Mouse (Mus musculus) embryonic facial prominence, embryonic 14.5 days (tissue): Measurements from ENCODE around the gene Ttc39b. TPM values are rescaled to one million over a fixed set of nuclear protein-coding genes. Genes with fewer than 3 reads are reported as not detected.

ENCODE experiments used
- ATAC-seq: fragments of 200-750 bp; cut with Nextera tagmentation; 2 replicates; pipeline ENCODE4 v1.8.0; 2017; ENCODE audit warnings: low read depth, moderate number of reproducible peaks, moderate TSS enrichment
- DNase-seq: peaks from one replicate; pipeline ENCODE4 v3.0.0-alpha.2; 2015; ENCODE audit warnings: low spot score
- H3K27ac ChIP-seq: fragments of 300-500 bp; sonication (generic); replicated peaks from 2 replicates; pipeline ENCODE4 v1.5.1; 2014; ENCODE audit warnings: low read depth, mild to moderate bottlenecking, low read length, moderate library complexity
- H3K27me3 ChIP-seq: fragments of 300-500 bp; sonication (generic); replicated peaks from 2 replicates; pipeline ENCODE4 v1.6.1; 2014; ENCODE audit warnings: low read length; ENCODE audit not compliant: control insufficient read depth, insufficient read depth
- H3K36me3 ChIP-seq: fragments of 300-500 bp; sonication (generic); 2 replicates; pipeline ENCODE4 v1.6.1; 2014; ENCODE audit warnings: low read length, mixed read lengths; ENCODE audit not compliant: control insufficient read depth, insufficient read depth
- H3K4me1 ChIP-seq: fragments of 300-500 bp; sonication (generic); 2 replicates; pipeline ENCODE4 v1.6.1; 2014; ENCODE audit warnings: antibody characterized with exemption, low read length; ENCODE audit not compliant: control insufficient read depth, insufficient read depth
- H3K4me2 ChIP-seq: fragments of 300-500 bp; sonication (generic); 2 replicates; pipeline ENCODE4 v1.6.1; 2014; ENCODE audit warnings: low read depth, mild to moderate bottlenecking, low read length, moderate library complexity, mixed read lengths
- H3K4me3 ChIP-seq: fragments of 300-500 bp; sonication (generic); 2 replicates; pipeline ENCODE4 v1.5.1; 2014; ENCODE audit warnings: low read depth, mild to moderate bottlenecking, low read length
- H3K9ac ChIP-seq: fragments of 300-500 bp; sonication (generic); 2 replicates; pipeline ENCODE4 v1.6.1; 2014; ENCODE audit warnings: low read depth, mild to moderate bottlenecking, low read length, moderate library complexity, mixed read lengths
- H3K9me3 ChIP-seq: fragments of 300-500 bp; sonication (generic); 2 replicates; pipeline ENCODE4 v1.6.1; 2016; ENCODE audit warnings: low read length; ENCODE audit not compliant: control insufficient read depth
- WGBS: fragments of 180-500 bp; shearing (Covaris S2); extraction: QIAGEN DNeasy Blood & Tissue Kit; methylation state at CpG from one replicate; pipeline ENCODE4 v1.1.7; 2014; 5-methylcytosine and 5-hydroxymethylcytosine counted together
- polyA plus RNA-seq: library from polyadenylated mRNA; unstranded; fragments of >200 nt; fragmentation: Nextera tagmentation; extraction: Ambion mirVana; gene quantifications from 2 replicates; pipeline ENCODE4 v1.2.1, GENCODE M21; 2014

The Ttc39b gene
- polyA plus RNA-seq, 1 experiment from 2014 or later, result 5.5 TPM

GRCm38 (mm10) chr4:83314261-83314793 lies 9.7 kb downstream of the Ttc39b start:
- WGBS, result 73% methylated on average over 7 of the region's 7 CpGs
- Histone ChIP-seq H3K9ac (no peak overlapping the region), H3K36me3 (no peaks in the 10 kb centered on the region), H3K27me3 (no peaks in the 10 kb centered on the region), H3K27ac (no peak overlapping the region), H3K4me1 (0 out of 2 replicates have a peak, but pooled peaks cover 3% of the 10 kb centered on the region), H3K4me2 (no peak overlapping the region), H3K4me3 (no peak overlapping the region), H3K9me3 (no peaks in the 10 kb centered on the region)
- DNase-seq (no peak), ATAC-seq (no peak)

- 81% methylated on average over 4 of the region's 4 CpGs for WGBS
- Histone ChIP-seq H3K9ac (no peak overlapping the region), H3K36me3 (no peaks in the 10 kb centered on the region)
Observed at GRCm38 (mm10) chr4:83312336-83312735, 11.7 kb downstream of the Ttc39b start.

DNA sequence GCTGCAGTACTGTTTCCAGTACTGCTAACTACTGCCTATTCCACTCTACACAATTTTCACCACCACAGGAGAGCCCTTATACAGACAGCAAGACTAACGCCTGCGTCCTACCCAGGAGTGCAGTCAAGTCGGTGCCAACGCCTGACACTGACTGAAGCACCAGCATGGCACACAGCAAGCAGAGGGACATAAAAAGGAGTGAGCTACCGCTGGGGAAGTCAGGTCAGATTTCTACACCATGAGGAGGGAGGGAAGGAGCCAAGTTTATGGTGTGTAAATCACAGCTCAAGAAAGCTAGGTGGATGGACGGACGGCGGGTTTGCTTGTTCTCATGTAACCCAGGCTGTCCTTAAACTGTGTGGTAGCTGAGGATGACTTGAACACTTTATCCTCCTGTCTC lies 12.6 kb downstream of the Ttc39b start:
- no peaks in the 10 kb centered on the region for H3K36me3 ChIP-seq
- no peak overlapping the region for H3K27ac ChIP-seq
- no peak for DNase-seq
- ATAC-seq, result no peak
- 82% methylated on average over 8 of the region's 8 CpGs for WGBS
- H3K27me3 ChIP-seq, result no peaks in the 10 kb centered on the region
- no peak overlapping the region for H3K4me2 ChIP-seq
- H3K9ac ChIP-seq, result no peak overlapping the region
- 0 out of 2 replicates have a peak, but pooled peaks cover 10% of the 10 kb centered on the region for H3K4me1 ChIP-seq
- H3K9me3 ChIP-seq, result no peaks in the 10 kb centered on the region
- no peak overlapping the region for H3K4me3 ChIP-seq

More at GRCm38 (mm10) chr4:83312336-83312735, 11.7 kb downstream of the Ttc39b start:
- DNase-seq (no peak), ATAC-seq (no peak)
- Histone ChIP-seq H3K4me1 (0 out of 2 replicates have a peak, but pooled peaks cover 10% of the 10 kb centered on the region), H3K27me3 (no peaks in the 10 kb centered on the region), H3K4me2 (no peak overlapping the region), H3K4me3 (no peak overlapping the region), H3K9me3 (no peaks in the 10 kb centered on the region), H3K27ac (no peak overlapping the region)

DNA sequence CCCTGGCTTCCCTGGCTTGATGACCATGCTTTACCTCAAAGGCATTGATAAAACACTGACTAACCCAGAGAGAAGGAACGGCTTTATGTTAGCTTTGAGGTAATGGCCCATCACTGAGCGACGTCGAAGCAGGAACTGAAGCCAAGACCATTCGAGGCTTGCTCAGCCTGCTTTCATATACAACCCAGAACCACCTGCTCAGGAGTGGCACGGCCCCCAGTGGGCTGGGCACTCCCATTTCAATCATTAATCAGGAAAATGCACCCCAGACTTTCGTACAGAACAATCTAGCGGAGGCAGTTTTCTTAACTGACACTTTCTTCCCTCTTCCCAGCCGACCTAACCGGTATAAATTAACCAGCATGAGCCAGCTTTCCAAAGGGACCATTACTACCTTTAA lies 13.1 kb downstream of the Ttc39b start:
- Histone ChIP-seq H3K4me1 (0 out of 2 replicates have a peak, but pooled peaks cover 10% of the 10 kb centered on the region), H3K4me3 (no peak overlapping the region), H3K9ac (no peak overlapping the region), H3K27me3 (no peaks in the 10 kb centered on the region), H3K36me3 (no peaks in the 10 kb centered on the region), H3K9me3 (no peaks in the 10 kb centered on the region), H3K27ac (no peak overlapping the region), H3K4me2 (no peak overlapping the region)
- ATAC-seq (no peak), DNase-seq (no peak)
- WGBS, result 85% methylated on average over 10 of the region's 10 CpGs

DNA sequence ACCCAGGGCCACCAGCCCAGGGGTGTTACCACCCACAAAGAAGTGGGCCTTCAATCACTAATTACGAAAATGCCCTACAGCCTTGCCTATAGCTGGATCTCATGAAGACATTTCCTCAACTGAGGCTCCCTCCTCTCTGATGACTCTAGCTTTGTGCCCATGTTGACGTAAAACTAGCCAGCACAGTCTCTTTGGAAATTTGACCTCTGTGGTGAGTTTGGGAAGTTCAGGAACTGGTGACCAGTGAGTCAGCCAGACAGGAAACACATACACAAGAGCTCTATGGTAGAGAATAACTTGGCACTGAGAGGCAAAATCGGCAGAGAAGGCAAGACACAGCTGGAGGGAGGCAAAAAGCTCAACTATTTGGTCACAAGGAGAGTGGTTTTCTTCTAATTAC lies 15.1 kb downstream of the Ttc39b start:
- Histone ChIP-seq H3K27me3 (no peaks in the 10 kb centered on the region), H3K4me1 (0 out of 2 replicates have a peak, but pooled peaks cover 8% of the 10 kb centered on the region), H3K9me3 (no peaks in the 10 kb centered on the region), H3K27ac (no peak overlapping the region), H3K9ac (no peak overlapping the region), H3K4me3 (no peak overlapping the region), H3K36me3 (no peaks in the 10 kb centered on the region), H3K4me2 (no peak overlapping the region)
- no peak for ATAC-seq
- no peak for DNase-seq
- WGBS, result 68% methylated on average over 3 of the region's 3 CpGs

DNA sequence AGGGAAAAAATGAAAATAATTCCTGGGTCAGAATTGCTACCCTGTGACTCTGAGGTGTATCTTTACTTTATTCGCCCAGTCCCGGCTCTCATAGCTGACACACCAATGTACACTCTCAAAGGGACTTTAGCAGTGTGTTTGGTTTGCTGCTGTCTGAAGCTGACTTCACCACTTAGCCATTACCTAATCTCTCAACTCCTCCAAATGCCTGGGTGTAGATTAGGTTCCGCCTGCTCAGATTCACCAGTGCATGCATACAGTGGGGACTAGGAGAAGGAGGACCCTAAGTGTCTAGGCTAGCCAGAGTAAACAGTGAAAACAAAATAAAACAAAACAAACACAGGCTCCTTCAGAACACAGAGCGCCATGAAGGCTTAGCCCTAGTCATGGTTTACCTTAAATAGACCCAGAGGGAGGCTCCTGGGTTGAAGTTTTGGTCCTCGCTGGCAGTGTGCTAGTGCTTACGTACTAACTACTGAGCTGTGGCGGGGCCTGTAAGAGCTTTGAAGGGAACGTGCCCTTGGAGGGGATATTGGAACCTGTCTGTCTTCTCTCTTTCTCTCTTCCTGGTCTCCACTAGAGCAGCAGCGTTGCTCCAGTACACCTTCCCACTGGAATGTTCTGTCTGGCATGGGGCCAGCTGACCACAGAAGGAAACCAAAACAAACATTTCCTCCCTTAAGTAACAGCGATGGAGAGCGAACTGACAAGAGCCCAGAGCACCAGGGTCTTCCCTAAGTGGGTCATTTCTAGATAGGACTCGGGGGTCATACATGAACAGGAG lies 16.2 kb downstream of the Ttc39b start:
- H3K27me3 ChIP-seq, result no peaks in the 10 kb centered on the region
- H3K27ac ChIP-seq, result no peak overlapping the region
- no peak overlapping the region for H3K4me3 ChIP-seq
- no peaks in the 10 kb centered on the region for H3K36me3 ChIP-seq
- WGBS, result 55% methylated on average over 12 of the region's 12 CpGs
- DNase-seq (no peak), ATAC-seq (0 out of 2 replicates have a peak, but pooled peaks have one; percentile 26)
- H3K4me1 ChIP-seq, result 0 out of 2 replicates have a peak, but pooled peaks cover 8% of the 10 kb centered on the region
- no peak overlapping the region for H3K9ac ChIP-seq
- H3K4me2 ChIP-seq, result no peak overlapping the region
- H3K9me3 ChIP-seq, result no peaks in the 10 kb centered on the region

DNA sequence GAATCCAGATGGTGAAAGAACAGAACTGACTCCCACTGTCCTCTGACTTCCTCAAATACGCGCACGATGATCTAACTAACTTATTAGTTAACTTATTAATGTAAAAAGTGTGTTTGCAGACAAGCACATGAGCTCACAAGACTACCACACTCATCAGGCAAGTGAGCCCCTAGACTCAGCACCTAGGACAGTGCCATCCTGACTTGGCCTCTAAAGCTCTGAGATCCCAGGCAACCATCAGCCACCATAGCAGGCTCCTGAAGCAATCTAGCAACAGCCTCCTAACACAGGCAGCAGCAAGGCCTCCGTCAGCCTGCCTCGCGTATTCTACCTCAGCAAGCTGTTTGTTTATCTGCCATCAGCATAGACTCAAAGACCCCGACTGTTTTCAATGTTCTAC lies 17.2 kb downstream of the Ttc39b start:
- Histone ChIP-seq H3K9ac (no peak overlapping the region), H3K9me3 (no peaks in the 10 kb centered on the region), H3K27me3 (no peaks in the 10 kb centered on the region), H3K36me3 (no peaks in the 10 kb centered on the region), H3K4me2 (no peak overlapping the region), H3K4me1 (0 out of 2 replicates have a peak, but pooled peaks cover 8% of the 10 kb centered on the region), H3K27ac (no peak overlapping the region), H3K4me3 (no peak overlapping the region)
- 80% methylated on average over 7 of the region's 7 CpGs for WGBS
- DNase-seq (no peak), ATAC-seq (no peak)

DNA sequence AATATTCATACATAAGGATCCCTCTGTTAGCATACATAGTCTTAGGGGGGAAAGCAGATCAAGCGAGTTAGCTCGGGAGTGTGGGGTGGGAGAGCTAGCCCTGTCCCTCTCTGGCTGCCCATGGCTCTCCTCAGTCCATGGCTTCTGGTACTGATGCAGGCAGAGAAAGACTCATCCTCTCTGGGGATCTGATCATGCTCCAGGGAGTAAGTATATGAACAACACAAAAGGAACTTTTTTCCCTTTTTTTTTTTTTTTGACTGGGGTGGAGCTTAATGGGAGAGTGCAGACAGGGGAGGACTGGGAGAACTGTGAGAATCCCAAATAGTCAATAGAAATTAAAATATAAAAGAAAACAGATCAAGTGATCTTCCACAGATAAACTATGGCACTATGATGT lies 19.0 kb downstream of the Ttc39b start:
- DNase-seq (no peak), ATAC-seq (no peak)
- Histone ChIP-seq H3K27me3 (no peaks in the 10 kb centered on the region), H3K27ac (no peak overlapping the region), H3K36me3 (no peaks in the 10 kb centered on the region), H3K9ac (no peak overlapping the region), H3K4me3 (no peak overlapping the region), H3K9me3 (no peaks in the 10 kb centered on the region), H3K4me2 (no peak overlapping the region), H3K4me1 (0 out of 2 replicates have a peak, but pooled peaks cover 8% of the 10 kb centered on the region)
- WGBS, result 83% methylated on average over 2 of the region's 2 CpGs
